Mouse (Mus musculus) bone marrow, adult 2 months (tissue): Measurements from ENCODE around the gene Canx.

Source experiments
- CTCF ChIP-seq: fragments of 200-500 bp; IDR thresholded peaks from 2 replicates; pipeline ENCODE4 v1.5.1; 2011; ENCODE audit warnings: low read length, control low read depth; ENCODE audit not compliant: control insufficient read depth, insufficient read depth
- POLR2A ChIP-seq: fragments of 200-500 bp; IDR thresholded peaks from 2 replicates; pipeline ENCODE4 v1.6.1; 2011; ENCODE audit warnings: low read depth, mild to moderate bottlenecking, control low read depth, low read length, borderline replicate concordance; ENCODE audit not compliant: control insufficient read depth

DNA sequence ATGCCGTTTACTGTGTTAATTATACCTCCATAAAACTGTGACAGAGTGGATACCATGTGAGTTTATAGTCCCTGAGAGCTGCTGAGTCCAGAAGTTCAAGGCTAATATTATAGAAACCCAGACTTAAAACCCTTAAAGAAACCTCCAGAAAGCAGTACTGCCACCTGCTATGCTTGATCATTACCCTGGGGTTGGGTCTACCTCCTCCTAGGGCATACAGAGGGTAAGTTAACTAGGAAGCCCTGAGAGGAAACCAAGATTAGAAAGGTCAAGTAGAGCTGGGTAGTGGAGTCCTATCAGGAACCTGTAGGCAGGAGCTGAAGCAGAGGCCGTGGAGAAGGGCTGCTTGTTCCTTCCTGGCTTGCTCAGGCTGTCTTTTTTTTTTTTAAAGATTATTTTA, 26.7 kb upstream of the Canx start:
- TF ChIP-seq CTCF, result no peak
- TF ChIP-seq POLR2A, result no peak
